Mouse (Mus musculus) thymus, adult 2 months (tissue): ENCODE measurements around the gene Plpp6. TPM values are rescaled to one million over a fixed set of nuclear protein-coding genes. Genes with fewer than 3 reads are reported as not detected.

Experiments
- DNase-seq: peaks from one replicate; pipeline ENCODE4 v3.0.0; 2021
- H3K27ac ChIP-seq: fragments of 200-500 bp; 2 replicates; pipeline ENCODE4 v1.5.1; 2012; ENCODE audit warnings: low read length, control low read depth; ENCODE audit not compliant: control insufficient read depth, insufficient read depth
- H3K27me3 ChIP-seq: fragments of 200-500 bp; 2 replicates; pipeline ENCODE4 v1.6.1; 2012; ENCODE audit warnings: mild to moderate bottlenecking, low read length, moderate library complexity, mixed read lengths; ENCODE audit not compliant: control insufficient read depth, insufficient read depth
- H3K36me3 ChIP-seq: fragments of 200-500 bp; 2 replicates; pipeline ENCODE4 v1.6.1; 2012; ENCODE audit warnings: mild to moderate bottlenecking, low read length, moderate library complexity; ENCODE audit not compliant: control insufficient read depth, insufficient read depth
- H3K4me1 ChIP-seq: fragments of 200-500 bp; replicated peaks from 2 replicates; pipeline ENCODE4 v1.6.1; 2012; ENCODE audit warnings: low read length; ENCODE audit not compliant: control insufficient read depth, insufficient read depth
- H3K4me3 ChIP-seq: fragments of 200-500 bp; 2 replicates; pipeline ENCODE4 v1.5.1; 2012; ENCODE audit warnings: mild to moderate bottlenecking, low read length, control low read depth, moderate library complexity; ENCODE audit not compliant: control insufficient read depth, insufficient read depth
- CTCF ChIP-seq: fragments of 200-500 bp; IDR thresholded peaks from 2 replicates; pipeline ENCODE4 v1.5.1; 2012; ENCODE audit warnings: mild to moderate bottlenecking, control low read depth, low read length, moderate library complexity, borderline replicate concordance; ENCODE audit not compliant: control insufficient read depth, poor library complexity, insufficient read depth; ENCODE audit errors: extremely low read depth
- POLR2A ChIP-seq: fragments of 200-500 bp; IDR thresholded peaks from 2 replicates; pipeline ENCODE4 v1.6.1; 2012; ENCODE audit warnings: mild to moderate bottlenecking, low read length, control low read depth, moderate library complexity; ENCODE audit not compliant: control insufficient read depth, poor library complexity, insufficient read depth; ENCODE audit errors: extremely low read depth
- WGBS: fragments of 180-500 bp; shearing (Covaris S2); methylation state at CpG from one replicate; pipeline ENCODE4 v1.1.7; 2018; 5-methylcytosine and 5-hydroxymethylcytosine counted together
- polyA plus RNA-seq: library from polyadenylated mRNA; depleted of rRNA; stranded (reverse); fragments of >200 nt; gene quantifications from 2 replicates; pipeline ENCODE4 v1.2.3, GENCODE M21; 2012; rRNA removed

Plpp6 gene
- polyA plus RNA-seq, 1 experiment = 12.0 TPM

GRCm38 (mm10) chr19:29008069-29008706, 44.4 kb downstream of the Plpp6 start:
- peaks cover 31% of the 10 kb centered on the region for H3K36me3 ChIP-seq
- DNase-seq = no peak
- WGBS = 97% methylated on average over 3 of the region's 3 CpGs
- H3K27me3 ChIP-seq = no peaks in the 10 kb centered on the region
- no peak overlapping the region for H3K27ac ChIP-seq
- TF ChIP-seq POLR2A (no peak), CTCF (no peak)
- no peaks in the 10 kb centered on the region for H3K4me1 ChIP-seq
- H3K4me3 ChIP-seq = no peak overlapping the region

GRCm38 (mm10) chr19:29009046-29009445, 45.3 kb downstream of the Plpp6 start:
- H3K27me3 ChIP-seq = no peaks in the 10 kb centered on the region
- H3K36me3 ChIP-seq = peaks cover 36% of the 10 kb centered on the region
- WGBS = 96% methylated on average over 11 of the region's 11 CpGs
- TF ChIP-seq POLR2A = no peak
- no peak for TF ChIP-seq CTCF
- H3K27ac ChIP-seq = no peak overlapping the region
- DNase-seq = no peak
- H3K4me3 ChIP-seq = no peak overlapping the region
- H3K4me1 ChIP-seq = no peaks in the 10 kb centered on the region

GRCm38 (mm10) chr19:29011355-29011990, 47.7 kb downstream of the Plpp6 start:
- Histone ChIP-seq H3K36me3 (peaks cover 49% of the 10 kb centered on the region), H3K27ac (no peak overlapping the region), H3K4me3 (no peak overlapping the region), H3K27me3 (no peaks in the 10 kb centered on the region), H3K4me1 (no peaks in the 10 kb centered on the region)
- TF ChIP-seq POLR2A (no peak), CTCF (no peak)
- no peak for DNase-seq
- whole genome bisulfite sequencing = 97% methylated on average over 12 of the region's 12 CpGs

- H3K4me3 ChIP-seq = no peak overlapping the region
- peaks cover 36% of the 10 kb centered on the region for H3K36me3 ChIP-seq
- WGBS = 96% methylated on average over 5 of the region's 5 CpGs
- H3K27me3 ChIP-seq = no peaks in the 10 kb centered on the region
- DNase-seq = no peak
- no peaks in the 10 kb centered on the region for H3K4me1 ChIP-seq
- no peak for TF ChIP-seq CTCF
- no peak for TF ChIP-seq POLR2A
- no peak overlapping the region for H3K27ac ChIP-seq
Observed at GRCm38 (mm10) chr19:29014466-29015055, 50.8 kb downstream of the Plpp6 start.

GRCm38 (mm10) chr19:29015410-29016203, 51.9 kb downstream of the Plpp6 start:
- Histone ChIP-seq H3K36me3 (peaks cover 37% of the 10 kb centered on the region), H3K27me3 (no peaks in the 10 kb centered on the region), H3K4me3 (no peak overlapping the region), H3K4me1 (no peaks in the 10 kb centered on the region), H3K27ac (no peak overlapping the region)
- no peak for DNase-seq
- TF ChIP-seq CTCF (no peak), POLR2A (no peak)
- WGBS = 96% methylated on average over 8 of the region's 8 CpGs

GRCm38 (mm10) chr19:29016204-29016765, 52.5 kb downstream of the Plpp6 start:
- TF ChIP-seq POLR2A (no peak), CTCF (no peak)
- 96% methylated on average over 5 of the region's 5 CpGs for WGBS
- no peaks in the 10 kb centered on the region for H3K4me1 ChIP-seq
- no peak for DNase-seq
- H3K27me3 ChIP-seq = no peaks in the 10 kb centered on the region
- H3K36me3 ChIP-seq = peaks cover 42% of the 10 kb centered on the region
- no peak overlapping the region for H3K4me3 ChIP-seq
- H3K27ac ChIP-seq = no peak overlapping the region

Other genes starting within 250 kb of the Plpp6 start
- gene Slc1a1, start 128.9 kb upstream of the Plpp6 start, polyA plus RNA-seq = 0.41 and 0.51 TPM in 2 replicates
- 0.78 and 1.5 TPM in 2 replicates for gene 4430402I18Rik, start 3.8 kb downstream of the Plpp6 start, polyA plus RNA-seq
- 21.4 and 26.0 TPM in 2 replicates for gene Cdc37l1, start 26.4 kb downstream of the Plpp6 start, polyA plus RNA-seq
- 43.3 and 50.9 TPM in 2 replicates for gene Ak3, start 84.0 kb downstream of the Plpp6 start, polyA plus RNA-seq
- gene Rcl1, start 137.4 kb downstream of the Plpp6 start, polyA plus RNA-seq = 14.4 and 20.4 TPM in 2 replicates